Mouse (Mus musculus): Measurements from ENCODE around the gene Mri1. TPM values are rescaled to one million over a fixed set of nuclear protein-coding genes. Genes with fewer than 3 reads are reported as not detected.
A peak's percentile ranks its signal among the peaks of the same experiment; 100 is the strongest.
"Not testable (repeated sequence)": the region's sequence is repeated elsewhere in the genome, so short reads cannot be mapped to it uniquely, and the experiment has no call there.

Mri1 gene
- 61.2 and 62.6 TPM in 2 replicates for polyA plus RNA-seq (2015; fragmentation: Nextera tagmentation; extraction: Ambion mirVana)

- peak within 1 kb of the TSS; percentile 88 for H3K4me2 ChIP-seq (replicated peaks)
- peaks cover 68% of the 10 kb centered on the region for H3K36me3 ChIP-seq
- no peaks in the 10 kb centered on the region for H3K9me3 ChIP-seq (replicated peaks)
- WGBS, result under 1% methylated on average over 64 of the region's 64 CpGs
- H3K27ac ChIP-seq (replicated peaks), result peak within 1 kb of the TSS; percentile 90
- peaks cover 20% of the 10 kb centered on the region for H3K4me1 ChIP-seq
- H3K27me3 ChIP-seq, result no peaks in the 10 kb centered on the region
- peak; percentile 87 for ATAC-seq (ENCODE audit: insufficient number of reproducible peaks, low FRiP score, low TSS enrichment, low read depth)
- H3K9ac ChIP-seq, result peak within 1 kb of the TSS; percentile 74
- H3K4me3 ChIP-seq (replicated peaks), result peak within 1 kb of the TSS; percentile 69
These were observed at the start of gene Mri1 for GRCm38 (mm10) chr8:84256822-84257610. Mri1 (minus strand) TSS chr8:84257326.

GRCm38 (mm10) chr8:84303951-84304350 is 46.8 kb upstream of the Mri1 start:
- 69% methylated on average over 2 of the region's 2 CpGs for WGBS
- H3K4me2 ChIP-seq (replicated peaks), result no peak overlapping the region
- no peak overlapping the region for H3K9ac ChIP-seq
- H3K27ac ChIP-seq (replicated peaks), result no peak overlapping the region
- H3K36me3 ChIP-seq, result no peaks in the 10 kb centered on the region
- no peak for ATAC-seq (ENCODE audit: insufficient number of reproducible peaks, low FRiP score, low TSS enrichment, low read depth)
- no peaks in the 10 kb centered on the region for H3K9me3 ChIP-seq (replicated peaks)
- no peaks in the 10 kb centered on the region for H3K4me1 ChIP-seq
- H3K27me3 ChIP-seq, result no peaks in the 10 kb centered on the region
- H3K4me3 ChIP-seq (replicated peaks), result no peak overlapping the region

- Histone ChIP-seq H3K9me3 (replicated peaks) (no peaks in the 10 kb centered on the region), H3K4me1 (no peaks in the 10 kb centered on the region)
- WGBS, result 74% methylated on average over 5 of the region's 5 CpGs
These were observed 40.1 kb upstream of the Mri1 start for GRCm38 (mm10) chr8:84297029-84297785.

GRCm38 (mm10) chr8:84291688-84292087 is 34.6 kb upstream of the Mri1 start:
- Histone ChIP-seq H3K4me3 (replicated peaks) (no peak overlapping the region), H3K27ac (replicated peaks) (no peak overlapping the region), H3K4me2 (replicated peaks) (no peak overlapping the region), H3K9me3 (replicated peaks) (no peaks in the 10 kb centered on the region), H3K27me3 (no peaks in the 10 kb centered on the region), H3K4me1 (no peaks in the 10 kb centered on the region), H3K9ac (no peak overlapping the region), H3K36me3 (no peaks in the 10 kb centered on the region)
- 21% methylated on average over 8 of the region's 8 CpGs for WGBS
- ATAC-seq (ENCODE audit: insufficient number of reproducible peaks, low FRiP score, low TSS enrichment, low read depth), result no peak

More at GRCm38 (mm10) chr8:84297029-84297785, 40.1 kb upstream of the Mri1 start:
- Histone ChIP-seq H3K36me3 (no peaks in the 10 kb centered on the region), H3K27ac (replicated peaks) (no peak overlapping the region), H3K4me2 (replicated peaks) (no peak overlapping the region), H3K9ac (no peak overlapping the region), H3K4me3 (replicated peaks) (no peak overlapping the region), H3K27me3 (no peaks in the 10 kb centered on the region)
- no peak for ATAC-seq (ENCODE audit: insufficient number of reproducible peaks, low FRiP score, low TSS enrichment, low read depth)

GRCm38 (mm10) chr8:84291086-84291485 is 34.0 kb upstream of the Mri1 start:
- Histone ChIP-seq H3K27ac (replicated peaks) (no peak overlapping the region), H3K9ac (no peak overlapping the region), H3K9me3 (replicated peaks) (no peaks in the 10 kb centered on the region), H3K27me3 (no peaks in the 10 kb centered on the region), H3K36me3 (no peaks in the 10 kb centered on the region), H3K4me1 (no peaks in the 10 kb centered on the region), H3K4me3 (replicated peaks) (no peak overlapping the region), H3K4me2 (replicated peaks) (no peak overlapping the region)
- 61% methylated on average over 5 of the region's 5 CpGs for WGBS
- no peak for ATAC-seq (ENCODE audit: insufficient number of reproducible peaks, low FRiP score, low TSS enrichment, low read depth)

GRCm38 (mm10) chr8:84288892-84289291 is 31.8 kb upstream of the Mri1 start:
- Histone ChIP-seq H3K27me3 (no peaks in the 10 kb centered on the region), H3K4me1 (peaks cover 7% of the 10 kb centered on the region; the same call in 1 of the 2 replicates), H3K4me3 (replicated peaks) (no peak overlapping the region), H3K27ac (replicated peaks) (no peak overlapping the region), H3K9ac (no peak overlapping the region), H3K36me3 (no peaks in the 10 kb centered on the region), H3K9me3 (replicated peaks) (no peaks in the 10 kb centered on the region), H3K4me2 (replicated peaks) (no peak overlapping the region)
- WGBS, result 48% methylated on average over 2 of the region's 2 CpGs
- no peak for ATAC-seq (ENCODE audit: insufficient number of reproducible peaks, low FRiP score, low TSS enrichment, low read depth)

GRCm38 (mm10) chr8:84285665-84286064 is 28.5 kb upstream of the Mri1 start:
- not testable (repeated sequence) for H3K9me3 ChIP-seq (replicated peaks); H3K4me3 ChIP-seq (replicated peaks); ATAC-seq (ENCODE audit: insufficient number of reproducible peaks, low FRiP score, low TSS enrichment, low read depth); H3K27me3 ChIP-seq; H3K9ac ChIP-seq; H3K36me3 ChIP-seq; H3K4me2 ChIP-seq (replicated peaks)
- WGBS, result 48% methylated on average over 5 of the region's 5 CpGs
- Histone ChIP-seq H3K27ac (replicated peaks) (peak overlapping the region; percentile 53; the same call in 1 of the 2 replicates), H3K4me1 (peaks cover 12% of the 10 kb centered on the region; the same call in 1 of the 2 replicates)

- no peaks in the 10 kb centered on the region for H3K36me3 ChIP-seq
- ATAC-seq (ENCODE audit: insufficient number of reproducible peaks, low FRiP score, low TSS enrichment, low read depth), result no peak; the same call in 1 of the 2 replicates
- 14% methylated on average over 9 of the region's 9 CpGs for WGBS
- peaks cover 12% of the 10 kb centered on the region; the same call in 1 of the 2 replicates for H3K4me1 ChIP-seq
- no peaks in the 10 kb centered on the region for H3K27me3 ChIP-seq
- H3K4me3 ChIP-seq (replicated peaks), result peak overlapping the region; percentile 18
- no peak overlapping the region for H3K9ac ChIP-seq
- H3K4me2 ChIP-seq (replicated peaks), result peak overlapping the region; percentile 32
- no peaks in the 10 kb centered on the region for H3K9me3 ChIP-seq (replicated peaks)
- peak overlapping the region; percentile 53 for H3K27ac ChIP-seq (replicated peaks)
These were observed 27.5 kb upstream of the Mri1 start for GRCm38 (mm10) chr8:84284608-84285063.

GRCm38 (mm10) chr8:84280777-84281176 is 23.7 kb upstream of the Mri1 start:
- 71% methylated on average over 10 of the region's 10 CpGs for WGBS
- Histone ChIP-seq H3K36me3 (no peaks in the 10 kb centered on the region), H3K4me1 (peaks cover 12% of the 10 kb centered on the region; the same call in 1 of the 2 replicates), H3K27me3 (no peaks in the 10 kb centered on the region), H3K4me2 (replicated peaks) (no peak overlapping the region), H3K9me3 (replicated peaks) (no peaks in the 10 kb centered on the region), H3K4me3 (replicated peaks) (no peak overlapping the region), H3K27ac (replicated peaks) (no peak overlapping the region), H3K9ac (no peak overlapping the region)
- no peak for ATAC-seq (ENCODE audit: insufficient number of reproducible peaks, low FRiP score, low TSS enrichment, low read depth)

- H3K9me3 ChIP-seq (replicated peaks), result no peaks in the 10 kb centered on the region
- H3K4me3 ChIP-seq (replicated peaks), result no peak overlapping the region
- H3K27me3 ChIP-seq, result no peaks in the 10 kb centered on the region
- no peak overlapping the region for H3K9ac ChIP-seq
- H3K27ac ChIP-seq (replicated peaks), result no peak overlapping the region
- no peak for ATAC-seq (ENCODE audit: insufficient number of reproducible peaks, low FRiP score, low TSS enrichment, low read depth)
- H3K4me2 ChIP-seq (replicated peaks), result no peak overlapping the region
- 50% methylated on average over 1 of the region's 1 CpGs for WGBS
- no peaks in the 10 kb centered on the region for H3K4me1 ChIP-seq
- H3K36me3 ChIP-seq, result no peaks in the 10 kb centered on the region
These were observed 19.3 kb upstream of the Mri1 start for GRCm38 (mm10) chr8:84276447-84276846.

GRCm38 (mm10) chr8:84273968-84274367 is 16.8 kb upstream of the Mri1 start:
- Histone ChIP-seq H3K27ac (replicated peaks) (no peak overlapping the region), H3K4me2 (replicated peaks) (no peak overlapping the region), H3K36me3 (no peaks in the 10 kb centered on the region), H3K27me3 (no peaks in the 10 kb centered on the region), H3K9me3 (replicated peaks) (no peaks in the 10 kb centered on the region), H3K4me1 (peaks cover 8% of the 10 kb centered on the region), H3K4me3 (replicated peaks) (no peak overlapping the region), H3K9ac (no peak overlapping the region)
- no peak for ATAC-seq (ENCODE audit: insufficient number of reproducible peaks, low FRiP score, low TSS enrichment, low read depth)
- WGBS, result 80% methylated on average over 3 of the region's 3 CpGs

All from embryonic facial prominence, embryonic 15.5 days (tissue).